Mouse (Mus musculus): ENCODE data around the gene Magi1.

GRCm38 (mm10) chr6:93981211-93981610, 302.5 kb downstream of the Magi1 start:
- no peak for TF ChIP-seq POLR2A (IDR thresholded peaks at IDR 0.05; ENCODE audit: low read depth, low read length)
- no peak for TF ChIP-seq CTCF (IDR thresholded peaks at IDR 0.05; ENCODE audit: borderline replicate concordance, insufficient read depth, low read length)
